Mouse (Mus musculus) spleen, postnatal 4 days (tissue): Measurements from ENCODE around the gene Mettl27.

Experiments used
- DNase-seq, 2 experiments: peaks; one replicate each; pipeline ENCODE4 v3.0.0; 2022; ENCODE audit warnings: low spot score in 2 of 2

Gene Mettl27

GRCm38 (mm10) chr5:134932179-134932902 lies at the start of gene Mettl27:
Mettl27 (plus strand) TSS chr5:134932368.
- DNase-seq = peak; percentile 91 to 93

- no peak for DNase-seq
Observed at GRCm38 (mm10) chr5:134883077-134883476, 49.1 kb upstream of the Mettl27 start.

- DNase-seq = no peak
Observed at GRCm38 (mm10) chr5:134887447-134888335, 44.5 kb upstream of the Mettl27 start.

- no peak for DNase-seq
Observed at GRCm38 (mm10) chr5:134888505-134888904, 43.7 kb upstream of the Mettl27 start.

GRCm38 (mm10) chr5:134890601-134891054 lies 41.5 kb upstream of the Mettl27 start:
- no peak for DNase-seq

GRCm38 (mm10) chr5:134891552-134891951 lies 40.6 kb upstream of the Mettl27 start:
- no peak for DNase-seq

GRCm38 (mm10) chr5:134892717-134893116 lies 39.5 kb upstream of the Mettl27 start:
- no peak for DNase-seq

GRCm38 (mm10) chr5:134895291-134895690 lies 36.9 kb upstream of the Mettl27 start:
- no peak for DNase-seq

- DNase-seq = no peak
Observed at GRCm38 (mm10) chr5:134896965-134897364, 35.2 kb upstream of the Mettl27 start.

GRCm38 (mm10) chr5:134897596-134897995 lies 34.6 kb upstream of the Mettl27 start:
- no peak for DNase-seq

GRCm38 (mm10) chr5:134901012-134901643 lies 31.0 kb upstream of the Mettl27 start:
- DNase-seq = no peak

- DNase-seq = no peak
Observed at GRCm38 (mm10) chr5:134901644-134902027, 30.5 kb upstream of the Mettl27 start.

GRCm38 (mm10) chr5:134906633-134907032 lies 25.5 kb upstream of the Mettl27 start, which contains the start of gene Tmem270:
Tmem270 (minus strand) TSS chr5:134906733.
- no peak for DNase-seq

- peak; percentile 94 to 98 for DNase-seq
Observed at GRCm38 (mm10) chr5:134907135-134907534, 25.0 kb upstream of the Mettl27 start.

GRCm38 (mm10) chr5:134911901-134912300 lies 20.3 kb upstream of the Mettl27 start:
- no peak for DNase-seq

- peak in 1 of 2 experiments; percentile 22 for DNase-seq
Observed at GRCm38 (mm10) chr5:134913352-134913751, 18.8 kb upstream of the Mettl27 start.

- DNase-seq = peak; percentile 78 to 83
Observed at GRCm38 (mm10) chr5:134913753-134914152, 18.4 kb upstream of the Mettl27 start.

GRCm38 (mm10) chr5:134914510-134914909 lies 17.7 kb upstream of the Mettl27 start:
- peak; percentile 50 to 72 for DNase-seq

- peak; percentile 80 to 83 for DNase-seq
Observed at GRCm38 (mm10) chr5:134915311-134915710, 16.9 kb upstream of the Mettl27 start, which contains the start of gene Cldn13. Cldn13 (minus strand) TSS chr5:134915526.

GRCm38 (mm10) chr5:134918071-134918832 lies 13.9 kb upstream of the Mettl27 start:
- DNase-seq = peak; percentile 89 to 97

GRCm38 (mm10) chr5:134919097-134919496 lies 13.1 kb upstream of the Mettl27 start:
- peak; percentile 85 to 88 for DNase-seq
